13 mouse cellular contexts compared by ENCODE assay signal in the genomic region with DNA sequence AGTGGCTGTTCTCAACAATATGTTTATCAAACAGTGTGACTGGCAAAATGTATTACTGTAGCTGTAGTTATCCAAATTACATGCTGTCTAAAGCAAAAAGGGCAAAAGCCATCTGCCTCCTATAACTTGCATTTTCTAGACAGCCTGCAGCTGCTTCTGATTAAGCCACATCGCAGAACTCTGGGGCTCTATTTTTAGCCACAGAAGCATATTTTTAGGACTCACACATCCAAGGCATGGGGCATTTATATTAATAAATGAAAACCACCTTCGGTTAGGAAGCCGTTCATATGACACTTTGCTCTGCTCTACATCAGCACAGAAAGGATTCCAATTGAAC.
DNase-seq lines count a peak whose midpoint lies in the region; ATAC-seq and TF ChIP-seq lines count a peak whose summit lies in the region.
"Had no signal": no experiment of that assay in that cellular context is flagged by ENCODE, and none has a peak within 500 bp of the region (broad histone marks: within the 10 kb centered on the region; RNA-seq: fewer than 3 reads in every experiment).

No protein-coding gene starts in this region.

- peak; percentile 9 for DNase-seq in hindbrain, postnatal 0 days (ENCODE audit: low spot score)
- no peak for DNase-seq in hindbrain, embryonic 14.5 days (ENCODE audit: low spot score)
- DNase-seq in brain, adult 2 months (ENCODE audit: low read depth, low spot score), result peak; percentile 67
- peak; percentile 53 for DNase-seq in embryonic facial prominence, embryonic 10.5 days (ENCODE audit: low spot score)
- DNase-seq in limb, embryonic 14.5 days (ENCODE audit: low spot score), result peak; percentile 63
- no peak for DNase-seq in thymus, postnatal 4 days
- DNase-seq: cerebellum, adult 18-20 months; gastrocnemius, postnatal 14 days; kidney, adult 18-20 months; lung, adult 2 months; right cerebral cortex, postnatal 4 days had no signal

- H3K4me1 ChIP-seq in hindbrain, postnatal 0 days (ENCODE audit: insufficient read depth, low read length), result no peaks in the 10 kb centered on the region
- H3K4me1 ChIP-seq in hindbrain, embryonic 14.5 days (replicated peaks; ENCODE audit: control insufficient read depth, insufficient read depth, low read length), result peaks cover 4% of the 10 kb centered on the region; the same call in 1 of the 2 replicates
- H3K4me1 ChIP-seq in embryonic facial prominence, embryonic 10.5 days, result peaks cover 31% of the 10 kb centered on the region
- H3K4me1 ChIP-seq in limb, embryonic 14.5 days (ENCODE audit: control insufficient read depth, insufficient read depth, low read length), result peaks cover 17% of the 10 kb centered on the region

- H3K4me3 ChIP-seq in hindbrain, postnatal 0 days (ENCODE audit: low read length), result no peak overlapping the region
- H3K4me3 ChIP-seq in hindbrain, embryonic 14.5 days (replicated peaks; ENCODE audit: low read length), result no peak overlapping the region
- H3K4me3 ChIP-seq in embryonic facial prominence, embryonic 10.5 days, result no peak overlapping the region
- H3K4me3 ChIP-seq in limb, embryonic 14.5 days (replicated peaks; ENCODE audit: low read length), result no peak overlapping the region
- H3K4me3 ChIP-seq: myocyte had no signal

- H3K27ac ChIP-seq in hindbrain, postnatal 0 days, result no peak overlapping the region
- no peak overlapping the region for H3K27ac ChIP-seq in hindbrain, embryonic 14.5 days
- H3K27ac ChIP-seq in embryonic facial prominence, embryonic 10.5 days (replicated peaks), result no peak overlapping the region
- H3K27ac ChIP-seq in limb, embryonic 14.5 days (replicated peaks; ENCODE audit: low read depth, low read length), result no peak overlapping the region

- no peak overlapping the region for H3K9ac ChIP-seq in hindbrain, postnatal 0 days (replicated peaks; ENCODE audit: low read length)
- no peak overlapping the region for H3K9ac ChIP-seq in hindbrain, embryonic 14.5 days
- H3K9ac ChIP-seq in limb, embryonic 14.5 days (ENCODE audit: low read depth, low read length, severe bottlenecking), result no peak overlapping the region

- H3K4me2 ChIP-seq in hindbrain, postnatal 0 days (ENCODE audit: low read depth, low read length), result no peak overlapping the region
- no peak overlapping the region for H3K4me2 ChIP-seq in hindbrain, embryonic 14.5 days (replicated peaks)
- H3K4me2 ChIP-seq in limb, embryonic 14.5 days (replicated peaks; ENCODE audit: low read depth, low read length, severe bottlenecking), result no peak overlapping the region

- no peak for TF ChIP-seq CTCF in hindbrain, postnatal 0 days (IDR thresholded peaks at IDR 0.05; ENCODE audit: low read depth)

- no peaks in the 10 kb centered on the region for H3K9me3 ChIP-seq in hindbrain, postnatal 0 days (ENCODE audit: low read length)
- no peaks in the 10 kb centered on the region for H3K9me3 ChIP-seq in hindbrain, embryonic 14.5 days (ENCODE audit: control insufficient read depth, low read length)
- H3K9me3 ChIP-seq in embryonic facial prominence, embryonic 10.5 days, result no peaks in the 10 kb centered on the region
- H3K9me3 ChIP-seq in limb, embryonic 14.5 days (ENCODE audit: control insufficient read depth, low read length), result no peaks in the 10 kb centered on the region

- no peaks in the 10 kb centered on the region for H3K27me3 ChIP-seq in hindbrain, postnatal 0 days (ENCODE audit: insufficient read depth, low read length)
- H3K27me3 ChIP-seq in hindbrain, embryonic 14.5 days (ENCODE audit: control insufficient read depth, insufficient read depth, low read length), result no peaks in the 10 kb centered on the region
- H3K27me3 ChIP-seq in embryonic facial prominence, embryonic 10.5 days (replicated peaks; ENCODE audit: low read depth, poor library complexity, severe bottlenecking), result no peaks in the 10 kb centered on the region
- H3K27me3 ChIP-seq in limb, embryonic 14.5 days (ENCODE audit: control insufficient read depth, insufficient read depth, low read length), result no peaks in the 10 kb centered on the region

- WGBS in hindbrain, postnatal 0 days, result 51% methylated on average over 3 of the region's 3 CpGs
- 62% methylated on average over 3 of the region's 3 CpGs for WGBS in hindbrain, embryonic 14.5 days
- 45% methylated on average over 3 of the region's 3 CpGs for WGBS in embryonic facial prominence, embryonic 10.5 days
- WGBS in limb, embryonic 14.5 days, result 12% methylated on average over 3 of the region's 3 CpGs

- H3K36me3 ChIP-seq in hindbrain, postnatal 0 days (ENCODE audit: insufficient read depth, low read length), result no peaks in the 10 kb centered on the region
- H3K36me3 ChIP-seq in hindbrain, embryonic 14.5 days (replicated peaks; ENCODE audit: control insufficient read depth, insufficient read depth), result no peaks in the 10 kb centered on the region
- H3K36me3 ChIP-seq in embryonic facial prominence, embryonic 10.5 days (replicated peaks), result no peaks in the 10 kb centered on the region
- H3K36me3 ChIP-seq in limb, embryonic 14.5 days (ENCODE audit: control insufficient read depth, insufficient read depth, low read length), result no peaks in the 10 kb centered on the region

- TF ChIP-seq POLR2A in limb, embryonic 14.5 days (IDR thresholded peaks at IDR 0.05; ENCODE audit: borderline replicate concordance, extremely low read depth, insufficient read depth, insufficient read length), result no peak

- no peak for ATAC-seq in hindbrain, postnatal 0 days
- no peak for ATAC-seq in hindbrain, embryonic 14.5 days (ENCODE audit: low FRiP score)
- peak; percentile 62; the same call in 1 of the 2 replicates for ATAC-seq in limb, embryonic 14.5 days (ENCODE audit: low FRiP score, low read depth)
- ATAC-seq in megakaryocyte-erythroid progenitor cell, adult 5-6 weeks (replicated peaks; ENCODE audit: low FRiP score, low TSS enrichment, poor library complexity, severe bottlenecking), result no peak

Comparison
In these comparisons a context has a peak if more than half of its experiments do, and no peak if none do; other contexts are left out.
1. DNase-seq: peak in hindbrain, postnatal 0 days (single experiment), brain, adult 2 months (single experiment), embryonic facial prominence, embryonic 10.5 days (single experiment) and limb, embryonic 14.5 days (single experiment); none in hindbrain, embryonic 14.5 days (single experiment) and thymus, postnatal 4 days (single experiment).